Mouse (Mus musculus) bone marrow macrophage, adult 2 months (primary cell): Measurements from ENCODE around the gene Nags.

Experiments
- CTCF ChIP-seq: IDR thresholded peaks from 2 replicates; pipeline ENCODE4 v1.5.1; 2012; ENCODE audit warnings: low read depth, mild to moderate bottlenecking, low read length, moderate library complexity
- POLR2A ChIP-seq: IDR thresholded peaks from 2 replicates; pipeline ENCODE4 v1.6.1; 2012; ENCODE audit warnings: mild to moderate bottlenecking, low read depth, low read length, borderline replicate concordance

- TF ChIP-seq CTCF (no peak), POLR2A (no peak)
Observed at GRCm38 (mm10) chr11:102179836-102180235, 34.5 kb downstream of the Nags start.
